Mouse (Mus musculus): ENCODE results near the gene Myt1l.

The Myt1l gene

DNA sequence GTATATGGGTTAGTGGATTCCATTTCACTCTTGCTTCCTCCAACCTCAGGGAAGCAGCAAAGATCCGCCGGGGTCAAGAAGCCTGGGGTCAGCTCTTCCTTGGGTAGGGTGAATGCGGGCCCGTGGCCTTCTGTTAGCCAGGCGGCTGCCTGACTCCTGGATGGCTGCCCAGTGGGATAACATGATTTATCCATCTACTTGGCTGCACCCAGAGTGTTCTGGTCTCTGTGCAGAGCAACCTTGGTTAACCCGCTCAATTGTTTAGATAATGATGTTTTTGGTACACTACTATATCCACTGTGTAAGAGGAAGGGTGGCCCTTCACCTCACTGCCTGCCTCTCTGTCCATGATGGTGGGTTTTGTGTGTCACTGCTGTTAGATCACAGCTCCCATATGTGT, 423.9 kb downstream of the Myt1l start:
- DNase-seq (ENCODE audit: low read depth in 2 of 2, low spot score in 2 of 2), result no peak

DNA sequence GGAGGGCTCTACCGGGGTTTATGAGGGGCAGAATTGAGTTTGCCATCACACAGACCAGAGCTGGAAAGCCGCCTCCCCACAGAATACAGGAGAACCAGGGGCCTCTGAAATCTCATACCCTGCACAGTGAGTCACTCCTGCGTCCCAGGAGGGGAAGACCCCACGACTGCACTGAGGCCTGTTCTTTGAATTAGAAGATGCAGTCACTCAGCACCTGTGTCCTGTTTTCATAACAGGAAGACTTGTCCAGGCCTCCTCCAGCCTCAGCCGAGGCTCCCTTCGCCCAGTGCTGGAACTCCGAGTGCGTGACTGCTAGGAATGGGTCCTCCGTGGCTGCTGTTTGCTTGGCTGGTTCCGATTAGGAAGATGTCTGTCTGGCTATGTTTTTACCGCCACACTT, 425.8 kb downstream of the Myt1l start:
- no peak for DNase-seq (ENCODE audit: low read depth in 2 of 2, low spot score in 2 of 2)

DNA sequence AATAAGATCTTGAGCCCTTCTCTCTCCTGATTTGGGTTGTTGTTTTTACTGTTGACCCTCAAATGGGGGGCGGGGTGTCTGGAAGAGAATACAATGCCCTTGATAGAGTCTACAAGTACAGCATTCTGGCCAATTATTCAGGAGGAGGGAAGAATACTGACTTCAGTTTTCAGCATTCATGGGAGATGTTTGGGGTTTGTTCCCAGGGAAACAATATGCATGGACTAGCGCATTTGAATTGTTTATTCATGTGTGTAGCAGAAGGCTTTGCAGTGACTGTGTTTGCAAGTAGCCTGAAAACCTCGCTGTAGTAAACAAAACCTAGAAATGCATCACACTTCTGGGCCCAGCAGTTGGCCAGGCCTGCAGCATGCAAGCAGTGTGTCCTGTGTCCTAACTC, 426.3 kb downstream of the Myt1l start:
- DNase-seq (ENCODE audit: low read depth in 2 of 2, low spot score in 2 of 2), result no peak

DNA sequence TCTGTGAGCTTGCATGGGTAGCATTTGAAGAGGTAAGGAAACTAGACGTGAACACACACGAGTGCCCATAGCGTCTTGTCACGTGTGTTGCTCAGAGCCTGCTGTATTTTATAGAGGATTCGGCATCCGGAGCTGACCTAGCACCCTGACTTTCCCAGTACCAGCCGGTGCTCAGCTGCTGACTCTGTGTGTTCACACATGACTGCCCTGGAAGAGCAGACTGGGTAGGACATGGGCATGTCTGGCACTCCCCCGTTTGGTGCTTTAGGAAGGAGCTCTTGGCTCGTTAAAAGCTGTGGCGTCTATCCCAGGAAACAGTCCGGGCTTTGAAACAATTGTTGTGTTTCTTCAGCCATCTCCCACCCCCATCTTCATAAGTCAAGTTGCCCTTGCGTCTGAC, 428.8 kb downstream of the Myt1l start:
- no peak for DNase-seq (ENCODE audit: low read depth in 2 of 2, low spot score in 2 of 2)

DNA sequence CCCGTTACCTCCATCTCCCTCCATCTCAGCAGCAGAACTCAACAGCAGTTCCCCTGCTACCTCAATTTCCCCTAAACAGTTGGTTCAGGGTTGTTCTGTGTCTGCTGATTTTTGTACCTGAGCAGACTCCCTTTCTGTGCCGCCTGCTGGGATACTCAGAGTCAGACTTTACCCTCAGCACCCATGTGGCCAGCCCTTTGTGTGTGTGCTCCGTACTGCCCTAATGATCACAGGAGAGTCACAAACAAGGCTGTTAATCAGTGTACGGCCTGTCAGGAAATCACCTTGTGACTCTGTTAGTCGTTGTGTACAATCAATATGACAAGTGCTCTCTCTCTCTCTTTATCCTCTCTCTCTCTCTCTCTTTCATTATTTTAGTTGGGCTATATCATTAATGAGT, 430.5 kb downstream of the Myt1l start:
- no peak for DNase-seq (ENCODE audit: low read depth in 2 of 2, low spot score in 2 of 2)

DNA sequence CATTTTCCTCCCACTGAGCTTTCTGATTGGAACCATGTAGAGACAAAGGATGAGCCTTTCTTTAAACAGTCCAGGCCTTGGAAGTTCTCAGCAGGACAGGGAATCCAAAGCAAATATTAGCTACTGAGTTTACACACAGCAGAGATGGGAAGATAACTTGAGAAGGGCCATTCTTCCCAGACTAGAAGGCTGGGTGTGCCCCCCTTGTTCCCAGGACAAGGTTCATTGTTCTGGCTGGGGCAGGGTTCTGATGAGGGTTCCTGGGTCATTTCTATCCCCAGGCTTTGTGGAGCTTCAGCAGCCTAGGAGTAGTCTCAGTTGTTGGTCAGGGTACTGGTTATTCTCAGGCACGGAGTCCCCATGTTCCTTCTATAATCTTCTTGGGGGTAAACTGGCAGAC, 432.9 kb downstream of the Myt1l start:
- no peak for DNase-seq (ENCODE audit: low read depth in 2 of 2, low spot score in 2 of 2)

DNA sequence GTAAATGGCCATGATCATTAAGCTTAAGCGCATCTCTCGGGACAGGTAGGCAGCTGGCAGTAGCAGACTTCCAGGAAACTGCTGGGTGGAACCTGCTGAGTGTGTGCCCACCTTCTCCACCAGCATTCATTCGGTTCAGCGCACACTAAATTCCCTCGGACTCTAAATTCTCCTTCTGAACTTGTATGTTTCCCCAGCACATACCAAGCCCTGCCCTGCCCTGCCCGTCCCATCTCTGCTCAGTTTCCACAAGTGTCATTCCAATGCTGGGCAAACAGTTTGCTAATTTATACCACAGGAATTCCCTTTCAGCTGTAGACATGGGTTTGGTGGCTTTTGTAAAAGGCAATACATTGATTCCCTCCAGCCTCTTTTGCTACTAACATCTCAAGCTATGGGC, 436.8 kb downstream of the Myt1l start:
- DNase-seq (ENCODE audit: low read depth in 2 of 2, low spot score in 2 of 2), result no peak

DNA sequence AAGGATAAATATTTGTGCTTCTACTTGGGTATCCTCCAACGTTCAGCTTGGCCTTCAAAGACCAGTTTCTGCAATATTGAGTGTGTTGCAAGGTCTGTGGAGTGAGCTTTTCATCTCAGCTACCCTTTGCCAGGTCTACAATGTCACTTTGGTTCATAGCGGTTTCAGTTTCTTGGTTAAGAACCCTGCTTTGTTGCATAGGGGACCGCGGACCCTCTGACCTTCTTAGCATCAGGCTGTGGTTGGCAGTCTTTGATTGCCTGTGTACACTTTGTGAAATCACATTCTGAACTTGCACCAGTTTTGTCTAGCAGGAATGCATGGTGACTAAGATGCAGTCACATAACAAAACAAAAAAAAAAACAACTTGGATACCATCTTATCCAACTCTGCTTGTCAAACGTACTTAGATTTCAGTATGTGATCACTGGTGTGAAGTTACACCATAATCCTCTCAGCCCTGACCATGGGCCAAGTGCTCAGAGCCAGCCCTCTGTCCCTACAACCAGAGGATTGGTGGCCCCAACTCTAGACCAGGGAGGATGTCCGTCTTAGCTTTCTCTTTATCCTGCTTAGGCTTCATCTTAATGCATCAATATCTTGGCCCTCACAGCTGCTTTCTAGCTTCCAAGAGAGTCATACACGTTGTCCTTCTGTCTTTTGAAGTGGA, 443.7 kb downstream of the Myt1l start:
- DNase-seq (ENCODE audit: low read depth in 2 of 2, low spot score in 2 of 2), result no peak

DNA sequence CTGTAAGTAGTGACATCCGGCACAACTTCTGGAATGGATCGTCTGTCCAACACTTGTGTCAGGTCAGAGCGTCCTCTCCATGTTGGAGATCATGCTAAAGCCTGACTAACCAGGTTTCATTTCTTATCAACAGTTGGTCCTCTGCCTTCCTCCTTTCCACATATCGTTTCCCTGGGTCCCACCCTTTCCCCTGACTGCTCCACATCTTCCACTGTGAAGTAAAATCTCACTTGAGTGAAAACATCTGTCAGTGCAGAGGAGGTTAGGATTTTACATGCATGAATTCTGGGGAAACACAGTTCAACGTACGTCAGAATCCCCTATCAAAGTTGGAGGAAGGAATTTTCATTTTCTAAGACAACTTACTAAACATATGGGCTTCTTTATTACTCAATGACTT, 444.3 kb downstream of the Myt1l start:
- no peak for DNase-seq (ENCODE audit: low read depth in 2 of 2, low spot score in 2 of 2)
